Mouse (Mus musculus): ENCODE results near the gene Mpc1. TPM values are rescaled to one million over a fixed set of nuclear protein-coding genes. Genes with fewer than 3 reads are reported as not detected.

Gene Mpc1
- polyA plus RNA-seq, 1 experiment from 2014 or later = 263 TPM

DNA sequence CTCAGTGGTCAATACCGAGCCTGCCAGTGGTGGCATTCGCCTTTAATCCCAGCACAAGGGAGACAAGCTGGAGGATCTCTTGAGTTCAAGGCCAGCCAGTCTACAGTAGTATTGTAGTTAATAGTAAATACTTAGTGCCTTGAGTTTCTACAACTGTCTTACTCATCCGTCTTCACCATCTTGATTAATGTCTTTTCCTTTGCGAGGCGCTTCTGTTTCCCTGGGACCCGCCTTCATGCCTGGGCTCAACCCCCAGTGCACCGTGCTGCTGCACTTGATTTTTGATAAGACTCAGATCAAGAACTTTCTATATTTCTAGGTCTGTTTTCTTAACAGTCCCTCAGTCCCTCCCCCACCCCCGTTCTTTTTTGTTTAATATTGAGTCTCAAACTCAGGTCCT, 2.4 kb downstream of the Mpc1 start:
- peak overlapping the region; percentile 77 for H3K9ac ChIP-seq

DNA sequence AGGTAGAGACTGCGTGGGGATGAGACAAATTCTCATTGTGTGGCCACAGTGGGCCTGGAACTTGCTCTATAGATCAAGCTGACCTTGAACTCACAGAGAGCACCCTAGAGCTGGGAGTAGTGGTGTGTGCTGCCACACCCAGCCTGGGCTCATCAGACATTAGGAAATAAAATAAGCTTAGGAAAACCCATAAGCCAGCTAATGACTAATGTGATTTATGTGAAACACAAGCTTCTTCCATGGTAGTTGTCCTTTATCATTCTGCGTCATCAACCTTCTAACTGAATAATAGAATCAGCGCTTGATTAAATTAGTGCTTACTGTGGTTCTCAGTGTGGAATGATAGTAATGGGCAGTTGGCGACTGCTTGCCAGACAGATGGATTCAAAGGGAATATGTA, 4.3 kb downstream of the Mpc1 start:
- H3K27me3 ChIP-seq (replicated peaks) = no peaks in the 10 kb centered on the region
- 89% methylated on average over 4 of the region's 4 CpGs for WGBS
- H3K9ac ChIP-seq = no peak overlapping the region
- H3K4me2 ChIP-seq = no peak overlapping the region
- no peak for ATAC-seq (replicated peaks)
- H3K4me1 ChIP-seq = peaks cover 22% of the 10 kb centered on the region
- H3K36me3 ChIP-seq (replicated peaks) = no peaks in the 10 kb centered on the region; the same call in 1 of the 2 replicates
- no peaks in the 10 kb centered on the region for H3K9me3 ChIP-seq
- H3K27ac ChIP-seq = no peak overlapping the region
- H3K4me3 ChIP-seq = no peak overlapping the region

More for the DNA sequence above, 2.4 kb downstream of the Mpc1 start:
- Histone ChIP-seq H3K36me3 (replicated peaks) (no peaks in the 10 kb centered on the region; the same call in 1 of the 2 replicates), H3K4me1 (peaks cover 22% of the 10 kb centered on the region), H3K9me3 (no peaks in the 10 kb centered on the region), H3K4me3 (peak overlapping the region; percentile 93), H3K4me2 (peak overlapping the region; percentile 92), H3K27me3 (replicated peaks) (no peaks in the 10 kb centered on the region), H3K27ac (no peak overlapping the region)
- 42% methylated on average over 8 of the region's 8 CpGs for WGBS
- no peak for ATAC-seq (replicated peaks)

DNA sequence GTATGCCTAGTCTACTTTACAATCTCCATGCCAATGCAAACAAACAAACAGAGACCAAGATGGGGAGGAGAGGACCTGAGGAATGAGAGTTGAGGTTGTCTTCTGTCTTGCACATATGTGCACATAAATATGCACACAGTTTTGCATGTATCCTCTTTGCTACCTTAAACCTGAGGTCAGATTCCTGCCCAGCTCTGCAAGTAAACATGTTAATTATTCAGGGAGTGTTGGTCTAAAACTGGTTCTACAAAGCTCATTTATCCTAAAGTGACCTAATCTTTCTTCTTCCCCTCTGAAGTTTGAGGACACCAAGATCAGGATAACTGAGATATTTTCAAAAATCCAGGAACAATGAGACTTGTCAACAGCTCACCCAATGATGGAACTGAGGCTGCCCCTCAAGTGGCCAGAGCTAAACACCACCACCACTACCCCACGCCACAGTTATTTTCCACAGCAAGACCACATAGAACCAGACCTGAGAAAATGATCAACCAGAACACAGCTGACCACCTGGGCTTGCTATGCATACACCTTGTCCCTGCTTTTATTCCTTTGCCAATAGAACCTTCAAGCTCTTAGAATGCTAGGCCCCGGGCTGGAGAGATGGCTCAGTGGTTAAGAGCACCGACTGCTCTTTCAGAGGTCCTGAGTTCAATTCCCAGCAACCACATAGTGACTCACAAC, 7.4 kb downstream of the Mpc1 start:
- ATAC-seq (replicated peaks) = no peak
- Histone ChIP-seq H3K4me3 (no peak overlapping the region), H3K9me3 (no peaks in the 10 kb centered on the region), H3K4me2 (no peak overlapping the region), H3K27me3 (replicated peaks) (no peaks in the 10 kb centered on the region), H3K27ac (no peak overlapping the region), H3K9ac (no peak overlapping the region), H3K36me3 (replicated peaks) (no peaks in the 10 kb centered on the region; the same call in 1 of the 2 replicates), H3K4me1 (peaks cover 9% of the 10 kb centered on the region)
- WGBS = 93% methylated on average over 3 of the region's 3 CpGs

DNA sequence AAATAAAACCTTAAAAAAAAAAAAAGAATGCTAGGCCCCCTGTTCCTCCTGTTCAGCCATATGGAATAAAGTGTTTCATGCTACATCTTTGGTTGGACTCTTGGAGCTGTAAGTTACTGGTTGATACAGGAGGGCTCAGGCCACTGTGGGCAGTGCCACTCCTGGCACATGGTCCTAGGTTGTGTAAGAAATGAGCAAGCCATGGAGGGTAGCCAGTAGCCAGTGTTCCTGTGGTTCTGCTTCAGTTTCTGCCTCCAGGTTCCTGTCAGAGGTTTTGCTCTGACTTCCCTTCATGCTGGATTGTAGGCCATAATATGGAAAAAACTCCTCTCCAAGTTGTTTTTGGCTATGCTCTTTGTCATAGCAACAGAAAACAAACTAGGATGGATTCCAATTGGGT, 8.0 kb downstream of the Mpc1 start:
- H3K4me3 ChIP-seq = no peak overlapping the region
- ATAC-seq (replicated peaks) = no peak
- no peak overlapping the region for H3K9ac ChIP-seq
- peaks cover 4% of the 10 kb centered on the region for H3K4me1 ChIP-seq
- H3K27ac ChIP-seq = no peak overlapping the region
- H3K27me3 ChIP-seq (replicated peaks) = no peaks in the 10 kb centered on the region
- no peak overlapping the region for H3K4me2 ChIP-seq
- H3K9me3 ChIP-seq = no peaks in the 10 kb centered on the region
- H3K36me3 ChIP-seq (replicated peaks) = no peaks in the 10 kb centered on the region; the same call in 1 of the 2 replicates

DNA sequence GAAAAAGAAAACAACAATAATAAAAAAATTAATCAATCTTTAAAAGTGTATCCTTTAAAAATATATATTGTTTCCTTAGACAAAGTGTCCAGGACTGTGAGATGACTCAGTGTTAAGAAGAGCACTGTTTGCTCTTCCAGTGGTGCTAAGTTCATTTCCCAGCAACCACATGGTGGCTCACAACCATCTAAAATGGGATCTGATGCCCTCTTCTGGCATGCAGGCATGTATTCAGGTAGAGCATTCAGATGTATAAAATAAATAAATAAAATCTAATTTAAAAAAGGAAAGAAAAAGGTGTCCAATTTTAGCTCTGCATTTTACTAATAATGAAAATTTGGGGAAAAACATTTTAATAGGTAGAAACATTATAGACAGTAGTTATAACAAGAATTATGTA, 13.1 kb downstream of the Mpc1 start:
- Histone ChIP-seq H3K4me2 (no peak overlapping the region), H3K36me3 (replicated peaks) (0 out of 2 replicates have a peak, but pooled peaks cover 6% of the 10 kb centered on the region), H3K27ac (no peak overlapping the region), H3K9ac (no peak overlapping the region), H3K27me3 (replicated peaks) (no peaks in the 10 kb centered on the region), H3K9me3 (no peaks in the 10 kb centered on the region), H3K4me3 (no peak overlapping the region), H3K4me1 (no peaks in the 10 kb centered on the region)
- ATAC-seq (replicated peaks) = no peak

DNA sequence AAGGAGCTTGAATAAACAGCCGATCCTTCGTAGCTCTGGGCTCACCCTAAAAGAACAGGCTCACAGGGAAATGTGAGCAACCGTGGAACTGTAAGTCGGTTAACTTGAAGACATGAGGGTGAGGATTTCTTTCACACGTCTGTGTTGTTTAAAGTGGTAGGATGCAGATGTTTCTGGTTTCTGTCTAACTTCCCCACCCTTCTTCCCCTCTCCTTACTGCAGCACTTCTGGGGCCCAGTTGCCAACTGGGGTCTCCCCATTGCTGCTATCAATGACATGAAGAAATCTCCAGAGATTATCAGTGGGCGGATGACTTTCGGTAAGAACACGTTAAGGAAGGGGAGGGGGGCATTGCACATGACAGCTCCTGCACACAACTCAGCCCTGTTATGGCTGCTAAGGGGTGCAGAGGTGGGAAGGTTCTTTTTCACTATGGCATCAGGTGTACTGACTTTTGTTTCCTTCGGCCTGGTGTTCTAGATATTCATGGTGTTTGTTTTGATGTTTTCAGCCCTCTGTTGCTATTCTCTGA, 13.7 kb downstream of the Mpc1 start:
- Histone ChIP-seq H3K9me3 (no peaks in the 10 kb centered on the region), H3K9ac (no peak overlapping the region), H3K36me3 (replicated peaks) (0 out of 2 replicates have a peak, but pooled peaks cover 6% of the 10 kb centered on the region), H3K27me3 (replicated peaks) (no peaks in the 10 kb centered on the region), H3K4me3 (no peak overlapping the region), H3K27ac (no peak overlapping the region), H3K4me2 (no peak overlapping the region), H3K4me1 (no peaks in the 10 kb centered on the region)
- ATAC-seq (replicated peaks) = no peak
- 91% methylated on average over 9 of the region's 9 CpGs for WGBS

DNA sequence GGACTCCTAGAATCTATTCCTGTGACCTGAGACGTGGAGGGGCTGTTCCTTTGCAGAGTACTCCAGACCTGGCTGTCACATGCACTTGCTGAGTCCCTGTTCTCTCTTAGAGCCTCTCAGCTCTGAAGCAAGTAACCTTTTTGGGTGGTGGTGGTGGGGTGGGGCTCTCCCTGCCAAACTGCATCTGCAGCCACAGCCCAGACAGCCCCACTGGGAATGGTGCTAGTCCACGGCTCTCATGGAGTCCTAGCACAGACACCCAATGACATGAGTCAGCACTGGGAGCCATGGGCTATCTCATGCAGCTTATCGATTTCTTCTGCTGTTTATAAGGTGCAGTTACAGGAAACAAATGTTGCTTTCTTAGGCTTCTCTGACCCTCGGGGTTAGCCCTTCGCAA, 15.0 kb downstream of the Mpc1 start:
- no peak for ATAC-seq (replicated peaks)
- H3K9ac ChIP-seq = no peak overlapping the region
- no peak overlapping the region for H3K27ac ChIP-seq
- WGBS = 86% methylated on average over 5 of the region's 5 CpGs
- 0 out of 2 replicates have a peak, but pooled peaks cover 6% of the 10 kb centered on the region for H3K36me3 ChIP-seq (replicated peaks)
- H3K9me3 ChIP-seq = no peaks in the 10 kb centered on the region
- H3K4me1 ChIP-seq = no peaks in the 10 kb centered on the region
- no peak overlapping the region for H3K4me2 ChIP-seq
- H3K4me3 ChIP-seq = no peak overlapping the region
- no peaks in the 10 kb centered on the region for H3K27me3 ChIP-seq (replicated peaks)

DNA sequence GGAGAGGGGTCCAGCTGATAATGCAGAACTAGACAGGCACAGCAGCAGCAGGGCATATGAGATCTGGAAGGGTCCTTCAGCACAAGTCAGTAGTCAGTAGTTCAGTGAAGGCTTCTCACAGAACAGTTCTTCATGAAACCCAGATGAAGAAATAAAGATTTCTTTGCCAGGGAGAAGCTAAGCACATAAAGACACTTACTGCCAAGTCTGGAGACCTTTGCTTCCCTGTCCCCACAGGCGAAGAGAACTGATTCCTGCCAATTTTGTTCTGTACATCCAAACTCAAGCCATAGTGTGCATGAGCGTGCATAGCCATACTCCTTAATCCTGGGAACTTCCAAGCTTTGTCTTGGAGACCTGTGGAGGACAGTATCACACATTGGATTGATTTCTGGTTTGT, 15.6 kb downstream of the Mpc1 start:
- Histone ChIP-seq H3K4me2 (no peak overlapping the region), H3K4me1 (no peaks in the 10 kb centered on the region), H3K27me3 (replicated peaks) (no peaks in the 10 kb centered on the region), H3K9ac (no peak overlapping the region), H3K36me3 (replicated peaks) (0 out of 2 replicates have a peak, but pooled peaks cover 6% of the 10 kb centered on the region), H3K4me3 (no peak overlapping the region), H3K9me3 (no peaks in the 10 kb centered on the region), H3K27ac (no peak overlapping the region)
- WGBS = 87% methylated on average over 2 of the region's 2 CpGs
- no peak for ATAC-seq (replicated peaks)

DNA sequence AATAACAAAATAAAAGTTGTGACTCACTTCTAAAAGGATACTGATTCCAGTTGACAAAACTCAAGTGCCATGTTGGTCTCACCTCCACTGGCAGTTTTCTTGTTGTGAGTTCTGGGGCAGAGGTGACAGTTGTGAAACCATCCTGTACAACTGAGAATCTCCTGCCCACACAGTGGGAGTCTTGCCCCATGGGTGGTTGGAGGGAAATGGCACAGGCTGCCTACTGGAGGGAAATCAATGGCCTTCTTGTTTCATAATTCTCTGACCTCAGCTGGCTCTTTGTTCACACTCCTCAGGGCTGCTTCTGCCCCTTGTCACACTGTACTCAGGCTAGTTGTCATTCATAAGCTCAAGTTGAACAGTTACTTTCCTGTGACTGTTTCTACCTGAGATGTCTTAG, 16.8 kb downstream of the Mpc1 start:
- H3K4me3 ChIP-seq = no peak overlapping the region
- H3K27ac ChIP-seq = no peak overlapping the region
- no peak overlapping the region for H3K9ac ChIP-seq
- no peak overlapping the region for H3K4me2 ChIP-seq
- H3K36me3 ChIP-seq (replicated peaks) = 0 out of 2 replicates have a peak, but pooled peaks cover 6% of the 10 kb centered on the region
- H3K27me3 ChIP-seq (replicated peaks) = no peaks in the 10 kb centered on the region
- no peaks in the 10 kb centered on the region for H3K4me1 ChIP-seq
- no peaks in the 10 kb centered on the region for H3K9me3 ChIP-seq
- ATAC-seq (replicated peaks) = no peak

DNA sequence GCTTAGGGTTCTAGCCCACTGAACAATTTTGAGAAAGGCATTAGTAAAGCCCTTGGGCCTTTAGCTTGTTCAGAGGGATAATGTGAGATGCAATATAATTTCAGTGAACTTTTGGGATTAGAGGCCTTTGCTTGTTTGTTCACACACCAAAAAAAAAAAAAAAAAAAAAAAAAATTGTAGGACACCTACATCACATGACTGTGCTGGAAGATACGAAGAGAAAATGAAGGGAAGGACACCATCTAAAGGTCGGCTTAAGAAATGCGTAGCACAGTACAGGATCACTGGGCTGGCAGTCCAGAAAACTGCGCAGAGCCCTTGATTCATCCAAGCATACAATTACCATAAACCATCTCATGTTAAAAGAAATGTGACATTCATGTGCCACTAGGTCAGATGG, 18.8 kb downstream of the Mpc1 start:
- Histone ChIP-seq H3K27me3 (replicated peaks) (no peaks in the 10 kb centered on the region), H3K9ac (no peak overlapping the region), H3K9me3 (no peaks in the 10 kb centered on the region), H3K4me3 (no peak overlapping the region), H3K36me3 (replicated peaks) (0 out of 2 replicates have a peak, but pooled peaks cover 6% of the 10 kb centered on the region), H3K4me2 (no peak overlapping the region), H3K27ac (no peak overlapping the region), H3K4me1 (no peaks in the 10 kb centered on the region)
- 74% methylated on average over 4 of the region's 4 CpGs for WGBS
- no peak for ATAC-seq (replicated peaks)

DNA sequence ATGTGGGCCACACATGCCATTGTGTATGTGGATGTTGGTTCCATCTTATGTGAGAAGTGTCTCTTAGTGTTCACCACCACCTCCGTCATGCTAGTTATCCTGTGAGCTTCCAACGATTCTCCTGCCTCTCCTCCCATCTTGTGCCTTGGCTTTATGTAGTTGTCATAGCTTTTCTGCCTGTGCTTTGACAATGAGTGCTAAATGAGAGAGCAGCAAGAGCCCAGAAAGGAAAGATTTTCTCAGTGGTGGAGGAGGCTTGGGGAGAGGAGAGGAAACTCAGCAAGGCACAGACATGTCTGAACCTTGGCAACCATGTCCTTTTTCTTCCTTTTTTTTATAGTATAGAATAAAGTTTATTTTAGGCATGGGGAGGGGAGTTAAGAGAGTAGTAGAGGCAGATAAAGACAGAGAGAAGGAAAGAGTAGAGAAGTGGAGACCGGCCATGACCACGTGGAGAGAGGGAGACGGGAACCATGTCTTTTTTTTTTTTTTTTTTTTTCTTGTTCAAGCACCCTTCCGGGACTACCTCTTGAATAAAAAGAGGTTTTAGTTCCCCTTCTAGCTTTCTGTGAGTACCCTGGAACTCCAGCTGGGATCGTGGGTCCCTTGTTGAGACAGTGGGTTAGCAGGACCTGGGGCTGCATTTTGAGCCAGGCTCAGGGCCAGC, 20.2 kb downstream of the Mpc1 start:
- ATAC-seq (replicated peaks) = no peak
- H3K4me3 ChIP-seq = no peak overlapping the region
- 0 out of 2 replicates have a peak, but pooled peaks cover 6% of the 10 kb centered on the region for H3K36me3 ChIP-seq (replicated peaks)
- no peak overlapping the region for H3K9ac ChIP-seq
- no peaks in the 10 kb centered on the region for H3K27me3 ChIP-seq (replicated peaks)
- no peak overlapping the region for H3K4me2 ChIP-seq
- H3K9me3 ChIP-seq = no peaks in the 10 kb centered on the region
- H3K4me1 ChIP-seq = no peaks in the 10 kb centered on the region
- WGBS = 75% methylated on average over 7 of the region's 7 CpGs
- no peak overlapping the region for H3K27ac ChIP-seq

DNA sequence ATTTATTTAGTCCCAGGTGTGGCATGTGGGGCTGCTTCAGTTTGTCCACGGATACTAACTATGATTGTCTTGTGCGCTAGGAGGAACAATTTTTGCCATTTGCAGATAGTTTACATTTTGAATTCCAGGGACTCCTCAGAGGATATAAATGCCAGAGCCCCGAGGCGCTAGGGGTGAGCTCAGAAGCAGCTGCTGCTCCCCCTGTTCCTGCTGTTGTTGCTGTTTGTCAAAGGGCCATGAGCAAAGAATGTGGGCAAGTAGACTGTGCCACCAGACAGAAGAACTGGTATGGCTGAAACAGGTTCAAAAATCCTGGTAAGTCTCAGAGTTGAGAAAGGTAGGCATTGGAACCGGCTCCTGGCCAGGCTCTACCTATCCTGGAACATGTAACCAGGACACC, 21.0 kb downstream of the Mpc1 start:
- 63% methylated on average over 5 of the region's 5 CpGs for WGBS
- no peak overlapping the region for H3K27ac ChIP-seq
- H3K9ac ChIP-seq = no peak overlapping the region
- H3K27me3 ChIP-seq (replicated peaks) = no peaks in the 10 kb centered on the region
- no peaks in the 10 kb centered on the region for H3K36me3 ChIP-seq (replicated peaks)
- ATAC-seq (replicated peaks) = no peak
- no peaks in the 10 kb centered on the region for H3K9me3 ChIP-seq
- no peak overlapping the region for H3K4me2 ChIP-seq
- H3K4me1 ChIP-seq = no peaks in the 10 kb centered on the region
- H3K4me3 ChIP-seq = no peak overlapping the region

DNA sequence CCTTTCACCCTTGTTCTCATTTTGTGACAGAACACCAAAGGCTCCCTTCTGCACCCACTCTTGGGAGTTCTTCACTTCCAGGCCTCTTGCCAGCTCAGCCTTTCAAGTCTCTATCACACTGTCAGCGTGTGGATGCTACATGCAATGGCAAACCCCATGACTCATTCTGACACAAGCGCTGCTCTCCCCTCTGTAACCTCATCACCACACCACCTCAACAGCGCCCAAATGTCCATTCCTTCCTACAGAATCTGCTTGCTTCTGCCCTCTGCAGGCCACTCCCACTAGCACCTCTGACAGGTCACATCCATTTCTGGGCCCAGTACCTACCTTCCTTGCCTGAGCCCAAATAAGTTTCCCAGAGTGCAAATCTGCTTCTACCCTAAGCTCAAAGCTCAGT, 23.1 kb downstream of the Mpc1 start:
- no peak for ATAC-seq (replicated peaks)
- peaks cover 4% of the 10 kb centered on the region; the same call in 1 of the 2 replicates for H3K4me1 ChIP-seq
- WGBS = 31% methylated on average over 3 of the region's 3 CpGs

More for the DNA sequence above, 23.1 kb downstream of the Mpc1 start:
- Histone ChIP-seq H3K36me3 (replicated peaks) (no peaks in the 10 kb centered on the region), H3K27me3 (replicated peaks) (no peaks in the 10 kb centered on the region), H3K27ac (no peak overlapping the region), H3K4me3 (no peak overlapping the region), H3K9me3 (no peaks in the 10 kb centered on the region), H3K4me2 (no peak overlapping the region), H3K9ac (no peak overlapping the region)
